Mouse (Mus musculus): ENCODE measurements around the gene Tmem144.

The Tmem144 gene

DNA sequence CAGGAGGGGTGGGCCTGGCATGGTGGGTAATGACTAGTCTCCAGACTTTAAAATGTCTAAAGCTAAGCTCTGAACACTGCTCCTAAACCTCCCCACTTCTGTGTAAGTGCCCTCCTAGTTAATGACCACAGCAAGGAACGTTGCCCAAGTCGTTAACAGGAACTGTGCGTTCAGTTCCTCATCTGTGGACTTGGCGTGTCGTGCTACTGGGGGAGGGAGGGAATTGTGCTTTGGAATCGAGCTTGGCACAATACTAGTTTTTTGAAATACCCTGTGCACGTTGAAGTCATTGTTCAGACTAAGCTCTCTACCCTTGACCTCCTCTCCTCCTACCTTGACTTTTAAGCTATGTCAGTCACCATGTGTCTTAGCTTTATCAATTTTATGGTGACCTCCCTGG is 12.3 kb upstream of the Tmem144 start:
- no peak for DNase-seq (ENCODE audit: low read depth, low spot score)

GRCm38 (mm10) chr3:79858221-79858620 is 5.6 kb upstream of the Tmem144 start:
- DNase-seq (ENCODE audit: low read depth, low spot score), result no peak

- DNase-seq (ENCODE audit: low read depth, low spot score), result no peak
Observed at GRCm38 (mm10) chr3:79857780-79858179, 5.2 kb upstream of the Tmem144 start.

DNA sequence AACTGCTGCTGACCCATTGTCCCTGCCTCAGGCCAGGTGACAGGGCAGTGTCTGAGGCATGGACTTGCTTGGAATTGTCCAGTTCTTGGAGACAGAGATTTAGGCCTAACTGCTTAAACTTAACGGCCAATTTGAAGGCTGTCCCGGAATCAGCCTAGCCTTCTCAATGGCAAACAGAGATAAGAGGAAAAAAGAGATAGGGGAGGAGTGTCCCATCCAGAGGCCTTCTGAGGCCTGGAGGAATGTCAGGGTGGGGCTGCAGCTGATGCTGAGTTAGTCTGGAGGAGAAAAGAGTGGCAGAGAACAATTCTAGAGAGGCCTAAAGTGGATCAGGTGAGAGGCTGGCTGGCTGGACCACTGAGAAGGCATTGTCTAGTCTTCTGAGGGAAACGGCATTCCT is 465 bp downstream of the Tmem144 start:
- no peak for DNase-seq (ENCODE audit: low read depth, low spot score)

DNA sequence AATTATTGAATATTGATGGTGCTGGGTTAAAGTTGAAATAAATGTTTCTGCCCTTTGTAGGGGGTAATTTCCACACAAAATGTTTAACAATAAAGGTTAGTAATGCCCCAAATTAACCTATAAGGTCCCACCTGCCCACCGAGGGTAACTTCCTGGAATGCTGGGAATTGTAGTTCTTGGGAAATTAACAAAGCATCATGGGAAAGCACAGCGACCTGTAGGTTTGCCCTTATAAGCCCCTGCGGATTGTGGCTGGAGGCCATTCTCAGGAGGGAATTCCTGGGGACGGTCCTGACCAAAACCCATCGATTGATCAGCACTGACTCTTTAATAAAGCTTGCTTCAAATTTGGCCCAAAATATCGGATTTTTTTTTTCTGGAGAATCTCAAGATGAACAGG is 1.9 kb downstream of the Tmem144 start:
- DNase-seq (ENCODE audit: low read depth, low spot score), result no peak

- DNase-seq (ENCODE audit: low read depth, low spot score), result no peak
Observed at GRCm38 (mm10) chr3:79849621-79850020, 3.0 kb downstream of the Tmem144 start.

DNA sequence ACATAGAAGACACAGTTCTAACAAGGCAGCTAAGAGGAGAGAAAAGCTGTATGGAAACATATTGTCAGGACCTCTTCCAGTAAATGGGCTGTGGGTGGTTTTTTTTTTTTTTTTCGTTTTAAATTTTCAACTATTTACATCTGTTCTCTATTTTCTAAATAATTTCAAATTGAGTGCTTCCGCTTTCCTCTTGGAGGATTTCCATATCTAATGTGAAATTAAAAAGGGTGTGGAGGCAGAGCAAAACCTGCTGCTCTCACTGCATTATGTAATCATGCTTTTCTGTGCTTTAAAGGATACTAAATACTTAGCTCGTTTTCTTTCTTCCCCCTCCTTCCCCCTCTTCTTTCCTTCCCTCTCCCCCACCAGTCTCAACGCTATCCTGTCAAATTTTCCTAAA is 3.7 kb downstream of the Tmem144 start:
- no peak for DNase-seq (ENCODE audit: low read depth, low spot score)

DNA sequence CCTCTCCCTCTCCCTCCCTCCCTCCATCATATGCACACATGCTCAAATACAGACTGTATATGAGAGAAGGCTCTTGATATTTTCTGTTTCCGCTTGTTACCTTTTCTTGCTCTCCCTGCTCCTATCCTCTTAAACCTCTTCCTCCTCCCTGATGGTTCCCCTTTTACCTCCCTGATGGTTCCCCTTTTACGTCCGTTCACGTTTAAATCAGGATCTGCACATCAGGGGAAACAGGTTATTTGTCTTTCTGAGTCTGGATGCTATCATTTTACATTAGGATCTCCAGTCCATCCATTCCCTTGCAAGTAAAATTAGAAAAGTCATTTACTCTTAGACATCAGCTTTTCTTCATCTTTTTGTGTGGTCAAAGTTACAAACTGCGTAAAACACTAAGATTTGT is 5.9 kb downstream of the Tmem144 start:
- DNase-seq (ENCODE audit: low read depth, low spot score), result no peak

DNA sequence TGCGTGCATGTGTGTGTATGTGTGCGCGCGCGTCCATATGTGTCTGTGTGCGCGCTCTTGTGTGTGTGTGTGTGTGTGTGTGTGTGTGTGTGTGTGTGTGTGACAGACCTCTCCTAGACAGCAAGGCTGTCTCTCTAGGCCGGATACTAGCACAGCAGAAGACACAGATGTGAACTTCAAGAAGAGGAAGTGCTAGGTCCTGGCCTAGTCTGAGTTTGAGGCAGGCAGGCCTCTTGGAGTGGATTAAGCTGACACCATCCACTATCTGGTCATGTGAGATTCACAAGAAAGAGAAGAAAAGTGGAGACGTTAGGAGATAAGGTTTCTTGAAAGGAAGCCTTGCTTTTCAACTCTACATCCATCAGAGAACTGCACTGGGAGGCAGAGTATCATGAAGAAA is 8.6 kb downstream of the Tmem144 start:
- DNase-seq (ENCODE audit: low read depth, low spot score), result no peak

- peak; percentile 28 for DNase-seq (ENCODE audit: low read depth, low spot score)
Observed at GRCm38 (mm10) chr3:79842616-79843016, 10.0 kb downstream of the Tmem144 start.

GRCm38 (mm10) chr3:79842165-79842564 is 10.4 kb downstream of the Tmem144 start:
- peak; percentile 31 for DNase-seq (ENCODE audit: low read depth, low spot score)

DNA sequence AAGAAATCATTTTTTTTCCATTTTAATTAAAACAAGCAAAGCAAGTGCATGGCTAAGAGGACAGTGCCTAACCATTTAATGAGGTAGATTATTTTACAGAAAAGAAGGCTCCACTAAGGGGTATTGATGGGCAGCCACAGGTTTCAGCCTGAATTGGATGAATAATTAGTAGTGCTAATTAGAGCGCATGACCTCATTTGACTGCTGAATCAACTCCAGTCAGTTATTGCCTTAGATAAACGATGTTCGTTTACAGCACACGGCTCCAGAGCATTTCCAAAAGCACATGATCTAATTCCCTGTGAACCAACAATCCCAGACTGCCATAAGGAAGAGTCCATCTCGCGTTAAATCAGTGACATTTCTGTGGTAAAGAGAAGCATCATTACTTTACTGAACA is 11.1 kb downstream of the Tmem144 start:
- DNase-seq (ENCODE audit: low read depth, low spot score), result no peak

DNA sequence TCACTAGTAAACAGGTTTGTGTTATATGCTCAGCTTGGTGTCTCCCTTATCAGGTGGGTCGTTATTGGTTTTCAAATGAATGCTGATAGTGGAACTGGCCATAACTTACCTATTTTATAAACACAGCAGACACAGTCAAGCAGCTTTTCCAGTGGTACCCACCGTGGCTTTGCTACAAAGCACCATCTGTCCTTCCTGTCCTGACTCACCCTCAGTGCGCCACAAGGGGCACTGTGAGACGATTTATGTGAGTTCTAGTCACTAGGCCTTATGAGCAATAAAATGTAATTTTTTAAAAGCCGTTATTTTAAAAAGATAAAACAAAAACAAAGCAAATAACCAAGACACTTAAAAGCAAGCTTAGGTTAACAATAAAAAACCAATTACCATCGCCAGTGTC is 13.8 kb downstream of the Tmem144 start:
- no peak for DNase-seq (ENCODE audit: low read depth, low spot score)

DNA sequence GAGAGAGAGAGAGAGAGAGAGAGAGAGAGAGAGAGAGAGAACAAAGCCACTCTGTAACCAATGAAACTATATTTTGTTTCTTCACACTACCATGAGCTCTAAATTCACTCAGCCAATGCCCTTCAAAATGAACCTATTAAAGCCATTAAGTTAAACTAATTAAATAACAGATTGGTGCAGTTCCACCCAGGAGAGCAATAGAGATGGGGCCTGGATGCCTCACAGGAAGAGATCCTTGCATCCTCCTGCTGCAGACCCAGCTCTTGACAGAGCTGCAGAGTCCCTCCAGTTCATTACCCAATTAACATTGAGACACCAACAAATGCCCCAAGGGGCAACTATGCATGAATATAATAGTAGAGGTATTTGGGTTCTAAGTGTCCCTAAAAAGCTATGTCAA is 23.3 kb downstream of the Tmem144 start:
- DNase-seq (ENCODE audit: low read depth, low spot score), result no peak

GRCm38 (mm10) chr3:79825067-79825780 is 27.3 kb downstream of the Tmem144 start:
- DNase-seq (ENCODE audit: low read depth, low spot score), result no peak

DNA sequence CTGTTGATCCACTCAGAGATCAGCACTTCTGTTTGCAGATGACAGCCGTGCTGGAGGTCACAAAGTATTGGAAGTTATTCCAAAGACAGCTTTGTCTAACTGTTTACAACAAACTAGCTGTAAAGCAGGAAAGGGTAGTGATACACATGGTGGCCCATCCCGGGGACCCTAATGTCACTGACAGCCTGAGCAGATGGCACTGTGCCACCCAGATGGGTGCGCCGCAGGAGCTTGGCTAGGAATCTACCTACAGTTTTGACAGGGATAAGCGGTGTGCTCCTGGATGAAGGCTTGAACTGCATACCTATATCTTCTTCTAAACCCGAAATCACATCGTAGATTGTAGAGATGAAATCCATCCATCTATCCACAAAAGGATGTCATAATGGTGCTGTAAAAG is 29.4 kb downstream of the Tmem144 start:
- DNase-seq (ENCODE audit: low read depth, low spot score), result no peak

DNA sequence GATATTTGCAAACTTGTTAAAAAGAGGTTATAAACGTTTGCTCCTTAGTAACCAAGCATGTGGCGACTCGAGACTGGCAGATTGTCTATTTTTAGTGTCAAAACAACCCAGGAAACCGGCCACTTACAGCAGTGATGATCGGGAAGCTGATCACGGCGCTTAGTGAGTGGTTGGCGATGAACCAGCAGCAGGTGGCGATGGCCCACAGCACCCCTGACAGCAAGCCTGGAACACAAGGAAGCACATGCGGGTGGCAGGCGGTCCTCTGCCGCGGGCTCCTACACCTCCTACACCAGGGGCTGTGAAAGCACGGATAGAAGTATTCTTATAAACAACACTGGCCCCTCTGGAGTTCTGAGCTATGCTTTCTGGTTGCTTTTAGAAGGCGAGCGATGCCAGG is 31.4 kb downstream of the Tmem144 start:
- DNase-seq (ENCODE audit: low read depth, low spot score), result no peak

GRCm38 (mm10) chr3:79818202-79818995 is 34.2 kb downstream of the Tmem144 start:
- DNase-seq (ENCODE audit: low read depth, low spot score), result no peak

DNA sequence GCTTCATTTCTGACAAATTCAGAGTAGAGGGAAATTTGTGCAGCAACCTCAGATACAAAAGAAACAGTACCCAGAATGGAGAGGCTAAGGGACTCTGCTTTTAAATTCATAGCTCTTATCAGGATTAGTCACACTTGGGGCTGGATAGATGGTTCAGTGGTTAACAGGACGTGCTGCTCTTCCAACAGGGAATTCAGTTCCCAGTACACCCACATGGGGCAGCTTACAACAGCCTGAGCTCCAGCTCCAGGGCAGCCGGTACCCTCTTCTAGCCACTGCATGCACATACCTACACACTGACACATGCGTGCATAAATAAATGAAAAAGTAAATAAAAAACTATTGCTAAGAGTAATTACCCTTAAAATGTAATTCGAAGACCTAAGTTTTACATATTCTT is 36.3 kb downstream of the Tmem144 start:
- DNase-seq (ENCODE audit: low read depth, low spot score), result no peak

- peak; percentile 45 for DNase-seq (ENCODE audit: low read depth, low spot score)
Observed at GRCm38 (mm10) chr3:79813814-79814490, 38.6 kb downstream of the Tmem144 start.

- DNase-seq (ENCODE audit: low read depth, low spot score), result no peak
Observed at GRCm38 (mm10) chr3:79812042-79812441, 40.5 kb downstream of the Tmem144 start.

DNA sequence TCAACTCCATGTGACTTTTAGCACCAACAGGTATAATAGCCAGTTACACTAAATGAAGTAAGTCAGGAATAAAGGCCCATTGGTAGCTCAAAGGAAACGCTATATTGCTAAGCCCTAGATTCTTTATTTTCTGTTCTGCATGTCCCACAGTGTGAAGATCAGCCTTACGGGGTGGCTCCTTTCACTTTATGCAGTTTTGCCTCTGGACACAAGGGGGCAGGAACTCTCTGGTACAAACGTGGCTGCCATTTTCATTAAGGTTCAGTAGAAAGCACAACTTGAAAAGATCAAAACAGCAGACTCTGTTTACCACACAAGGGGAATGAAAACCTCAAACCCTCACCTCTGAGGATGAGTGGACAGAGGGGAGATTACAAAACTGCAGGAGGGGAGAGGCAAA is 40.9 kb downstream of the Tmem144 start:
- peak; percentile 62 for DNase-seq (ENCODE audit: low read depth, low spot score)

DNA sequence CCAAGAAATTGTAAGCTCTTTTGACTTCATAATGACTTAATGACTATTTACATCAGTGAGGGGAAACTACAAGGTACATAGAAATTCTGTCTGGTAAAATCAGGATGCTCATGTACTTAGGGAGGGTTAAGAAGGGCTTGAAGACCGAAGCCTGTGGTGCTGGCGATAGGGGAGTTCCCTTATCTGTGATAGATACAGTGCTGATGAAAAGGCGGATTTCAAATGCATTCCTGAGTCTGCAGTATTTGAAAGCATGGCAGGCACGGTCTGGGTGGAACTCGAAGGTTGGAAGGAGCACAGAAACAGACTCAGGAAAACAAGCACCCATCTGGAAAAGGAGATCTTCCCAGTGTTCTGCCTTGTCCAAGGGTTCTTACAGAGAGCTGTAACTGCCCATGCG is 42.0 kb downstream of the Tmem144 start:
- DNase-seq (ENCODE audit: low read depth, low spot score), result peak; percentile 28
